Mouse (Mus musculus) thymus, postnatal 10 days (tissue): ENCODE measurements at regions not wholly inside any gene's neighbourhood (a gene's known extent, or its start where the extent isn't known, plus 50 kb on each side); places are given as distances from the start of the nearest gene placed in this dataset.

ENCODE experiments used
- DNase-seq, 2 experiments: peaks; one replicate each; pipeline ENCODE4 v3.0.0; 2021; ENCODE audit warnings: low spot score in 2 of 2

GRCm38 (mm10) chr10:57434990-57435389, 51.2 kb upstream of the Hsf2 start:
- peak in 1 of 2 experiments; percentile 5 for DNase-seq
